22 mouse cellular contexts compared by ENCODE assay signal in genomic region chr11:28817405-28817804, GRCm38 (mm10). TPM values are rescaled to one million over a fixed set of nuclear protein-coding genes. Genes with fewer than 3 reads are reported as not detected.
DNase-seq lines count a peak whose midpoint lies in the region; ATAC-seq and TF ChIP-seq lines count a peak whose summit lies in the region.
"Had no signal": no experiment of that assay in that cellular context is flagged by ENCODE, and none has a peak within 500 bp of the region (broad histone marks: within the 10 kb centered on the region; RNA-seq: fewer than 3 reads in every experiment).

No protein-coding gene starts in this region.

- H3K27ac ChIP-seq in heart, embryonic 16.5 days (ENCODE audit: low read length) = no peak overlapping the region
- H3K27ac ChIP-seq: left cerebral cortex, adult 2 months; limb, embryonic 10.5 days; macrophage; midbrain, embryonic 10.5 days; neural tube, embryonic 13.5 days had no signal

- H3K4me1 ChIP-seq in heart, embryonic 16.5 days (ENCODE audit: control insufficient read depth, insufficient read depth, low read length) = peaks cover 13% of the 10 kb centered on the region; the same call in 1 of the 2 replicates
- peaks cover 2% of the 10 kb centered on the region; the same call in 1 of the 2 replicates for H3K4me1 ChIP-seq in lung, adult 2 months (ENCODE audit: control insufficient read depth, insufficient read depth, low read length)
- H3K4me1 ChIP-seq: limb, embryonic 10.5 days; midbrain, embryonic 10.5 days; neural tube, embryonic 13.5 days had no signal

- intact Hi-C loops in heart, postnatal 36 days (cut with DNase I) = no loop called here
- intact Hi-C loops in heart, postnatal 14 days (cut with DNase I) = no loop called here
- intact Hi-C loops in left cerebral cortex, postnatal 36 days (cut with DNase I) = no loop called here

- no peaks in the 10 kb centered on the region for H3K36me3 ChIP-seq in heart, embryonic 16.5 days (ENCODE audit: control insufficient read depth, insufficient read depth)
- H3K36me3 ChIP-seq: limb, embryonic 10.5 days; midbrain, embryonic 10.5 days; neural tube, embryonic 13.5 days had no signal

- no peak overlapping the region for H3K4me3 ChIP-seq in heart, embryonic 16.5 days (ENCODE audit: low read length)
- no peak overlapping the region for H3K4me3 ChIP-seq in lung, adult 2 months (replicated peaks; ENCODE audit: extremely low read depth, low read depth, low read length)
- H3K4me3 ChIP-seq: left cerebral cortex, adult 2 months; limb, embryonic 10.5 days; midbrain, embryonic 10.5 days; neural tube, embryonic 13.5 days had no signal

- 49% methylated on average over 4 of the region's 4 CpGs for WGBS in heart, embryonic 16.5 days
- WGBS in lung, adult 2 months = 65% methylated on average over 4 of the region's 4 CpGs

- peak; percentile 69 for ATAC-seq in heart, embryonic 16.5 days (replicated peaks; ENCODE audit: extremely low read depth, insufficient read depth, low FRiP score)
- ATAC-seq: forebrain, postnatal 0 days; inflammation-experienced regulatory T-cells, adult 6 months; Patski had no signal

- DNase-seq in heart, postnatal 36 days = no peak
- peak; percentile 3 to 32 for DNase-seq in heart, postnatal 14 days
- DNase-seq in lung, adult 2 months = peak; percentile 23
- DNase-seq in lung, postnatal 25 days (ENCODE audit: low spot score) = peak; percentile 18
- no peak for DNase-seq in left cerebral cortex, postnatal 36 days (ENCODE audit: low spot score in 2 of 2)
- DNase-seq in adrenal gland, adult 8-10 months = no peak
- DNase-seq: adrenal gland, postnatal 10 days; cerebellum, postnatal 25 days; embryo, embryonic 11 days; forebrain, postnatal 0 days; kidney, postnatal 4 days; layer of hippocampus, adult 9-11 months; right cerebral cortex, adult 18-20 months; thymus, postnatal 25 days had no signal

- no peak for TF ChIP-seq CTCF in lung, adult 2 months (IDR thresholded peaks at IDR 0.05; ENCODE audit: insufficient read depth, low read length)

- H3K4me2 ChIP-seq in heart, embryonic 16.5 days (ENCODE audit: low read depth, low read length) = no peak overlapping the region
- H3K4me2 ChIP-seq: neural tube, embryonic 13.5 days had no signal

- TF ChIP-seq POLR2A in lung, adult 2 months (IDR thresholded peaks at IDR 0.05; ENCODE audit: borderline replicate concordance, extremely low read depth, low read depth, low read length) = no peak

- no peak overlapping the region for H3K9ac ChIP-seq in heart, embryonic 16.5 days (ENCODE audit: low read length)
- H3K9ac ChIP-seq: forebrain, postnatal 0 days; neural tube, embryonic 13.5 days had no signal

- H3K9me3 ChIP-seq in heart, embryonic 16.5 days (replicated peaks; ENCODE audit: control insufficient read depth, low read length) = no peaks in the 10 kb centered on the region
- H3K9me3 ChIP-seq: limb, embryonic 10.5 days; midbrain, embryonic 10.5 days; neural tube, embryonic 13.5 days had no signal

- H3K27me3 ChIP-seq in heart, embryonic 16.5 days (ENCODE audit: control insufficient read depth, insufficient read depth, low read length) = peaks cover 7% of the 10 kb centered on the region
- H3K27me3 ChIP-seq: neural tube, embryonic 13.5 days; Patski had no signal

RNA-seq across cellular contexts. Expression of gene Efemp1, which starts 35.6 kb away (rescaled TPM):
- 16.6 and 19.9 TPM in 2 replicates for polyA plus RNA-seq in heart, embryonic 16.5 days (2015; fragmentation: Nextera tagmentation; extraction: Ambion mirVana)
- total RNA-seq in heart, postnatal 36 days (2021) = 10 to 100 TPM; 17.7 to 24.3 TPM
- 10 to 100 TPM; 15.3 to 18.1 TPM for total RNA-seq in heart, postnatal 14 days (2021)
- polyA plus RNA-seq in lung, adult 2 months (2012; rRNA removed) = 112 and 121 TPM in 2 replicates
- 1 to 10 TPM; 7.8 to 8.6 TPM for total RNA-seq in left cerebral cortex, postnatal 36 days (2021)
- 10 to 100 TPM; 38.7 to 51.8 (median 47.0) TPM for total RNA-seq in adrenal gland, adult 8-10 months (2022)
- polyA plus RNA-seq: inflammation-experienced regulatory T-cells, adult 6 months; macrophage had no signal

Comparison
In these comparisons a context has a peak if more than half of its experiments do, and no peak if none do; other contexts are left out.
1. DNase-seq: peak in heart, postnatal 14 days (2 of 2), lung, adult 2 months (single experiment) and lung, postnatal 25 days (single experiment); none in heart, postnatal 36 days (0 of 2), left cerebral cortex, postnatal 36 days (0 of 2) and adrenal gland, adult 8-10 months (single experiment).